Mouse (Mus musculus): Measurements from ENCODE around the gene Hspb11. TPM values are rescaled to one million over a fixed set of nuclear protein-coding genes. Genes with fewer than 3 reads are reported as not detected.

Hspb11 gene
- polyA plus RNA-seq, 1 experiment: 2.9 TPM

- WGBS: 26% methylated on average over 4 of the region's 4 CpGs
- DNase-seq (ENCODE audit: low read depth, low spot score): peak; percentile 97
Measured at GRCm38 (mm10) chr4:107302832-107303231, 49.4 kb downstream of the Hspb11 start.

GRCm38 (mm10) chr4:107303531-107303930 lies 50.1 kb downstream of the Hspb11 start:
- 43% methylated on average over 3 of the region's 3 CpGs for WGBS
- no peak for DNase-seq (ENCODE audit: low read depth, low spot score)

GRCm38 (mm10) chr4:107306966-107307365 lies 53.6 kb downstream of the Hspb11 start, which contains the start of gene Dio1:
Dio1 (minus strand) TSS chr4:107307169.
- no peak for DNase-seq (ENCODE audit: low read depth, low spot score)
- WGBS: 20% methylated on average over 6 of the region's 6 CpGs

GRCm38 (mm10) chr4:107313690-107314478 lies 60.5 kb downstream of the Hspb11 start, which contains the start of gene Yipf1:
Yipf1 (plus strand) TSS chr4:107314363.
- peak; percentile 85 for DNase-seq (ENCODE audit: low read depth, low spot score)
- under 1% methylated on average over 29 of the region's 29 CpGs for WGBS

DNA sequence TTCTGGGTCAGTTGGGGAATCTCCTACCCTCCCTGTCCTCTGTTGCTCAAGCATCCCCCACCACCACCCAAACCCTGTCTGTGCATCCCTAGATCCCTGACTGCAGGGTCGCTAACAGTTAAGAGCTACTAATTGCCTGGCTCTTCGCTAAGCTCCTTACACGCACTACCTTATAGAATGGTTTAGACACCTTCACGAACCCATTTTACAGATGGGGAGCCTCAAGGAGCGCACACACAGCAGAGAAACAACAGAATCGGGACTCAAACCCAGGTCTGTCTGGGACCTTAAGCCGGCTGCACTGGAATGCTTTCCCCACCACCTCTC lies 61.0 kb downstream of the Hspb11 start:
- DNase-seq (ENCODE audit: low read depth, low spot score): no peak
- 3% methylated on average over 7 of the region's 7 CpGs for WGBS

- 83% methylated on average over 8 of the region's 8 CpGs for WGBS
Measured at GRCm38 (mm10) chr4:107318646-107319045, 65.3 kb downstream of the Hspb11 start.

DNA sequence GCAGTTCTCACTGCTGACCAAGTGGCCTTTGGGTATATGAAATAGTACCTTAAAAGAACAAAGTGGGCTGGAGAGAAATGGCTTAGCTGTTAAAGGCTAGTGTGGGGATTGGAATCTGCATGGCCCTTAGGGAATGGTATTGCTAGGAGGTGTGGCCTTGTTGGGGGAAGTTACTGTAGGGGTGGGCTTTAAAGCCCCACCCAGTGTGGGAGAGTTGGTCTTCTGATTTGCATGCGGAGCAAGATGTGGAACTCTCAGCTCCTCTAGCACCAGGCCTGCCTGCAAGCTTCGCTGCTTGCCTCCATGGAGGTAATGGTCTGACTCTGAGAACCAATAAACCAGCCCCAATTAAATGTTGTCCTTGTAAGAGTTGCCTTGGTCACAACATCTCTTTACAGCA lies 67.6 kb downstream of the Hspb11 start:
- 52% methylated on average over 2 of the region's 2 CpGs for WGBS
- no peak for DNase-seq (ENCODE audit: low read depth, low spot score)

More at GRCm38 (mm10) chr4:107318646-107319045, 65.3 kb downstream of the Hspb11 start:
- DNase-seq (ENCODE audit: low read depth, low spot score): no peak

- 38% methylated on average over 2 of the region's 2 CpGs for WGBS
- no peak for DNase-seq (ENCODE audit: low read depth, low spot score)
Measured at GRCm38 (mm10) chr4:107323113-107323512, 69.7 kb downstream of the Hspb11 start.

DNA sequence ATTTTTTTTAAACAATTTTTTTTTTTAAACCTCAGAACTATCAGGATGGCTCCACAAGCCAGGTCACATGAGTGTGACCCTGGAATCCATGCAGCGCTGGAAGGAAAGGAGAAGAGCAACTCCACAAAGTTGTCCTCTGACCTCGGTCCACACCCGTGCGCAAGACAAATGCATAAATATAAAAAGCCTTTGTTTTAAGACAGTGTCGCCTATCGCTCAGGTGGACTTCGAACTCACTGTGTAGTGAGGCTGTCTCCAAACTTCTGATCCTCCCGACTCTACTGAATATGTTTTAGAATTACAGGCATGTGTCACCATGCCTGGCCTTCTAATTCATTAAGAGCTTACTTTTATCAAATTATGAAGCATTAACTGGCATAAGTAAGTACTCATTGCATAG lies 75.1 kb downstream of the Hspb11 start:
- DNase-seq (ENCODE audit: low read depth, low spot score): no peak
- 33% methylated on average over 8 of the region's 8 CpGs for WGBS

Other genes with a start within 250 kb of the Hspb11 start
- gene Mrpl37, start 186.7 kb upstream of the Hspb11 start, polyA plus RNA-seq (2012; rRNA removed): 86.1 and 89.4 TPM in 2 replicates
- gene Cyb5rl, start 186.6 kb upstream of the Hspb11 start, polyA plus RNA-seq (2012; rRNA removed): 5.0 and 7.5 TPM in 2 replicates
- not detected in 2 replicates for gene Cdcp2, start 156.7 kb upstream of the Hspb11 start, polyA plus RNA-seq (2012; rRNA removed)
- 334 and 356 TPM in 2 replicates for gene Tmem59, start 75.2 kb upstream of the Hspb11 start, polyA plus RNA-seq (2012; rRNA removed)
- gene Tceanc2, start 74.5 kb upstream of the Hspb11 start, polyA plus RNA-seq (2012; rRNA removed): 5.7 and 7.1 TPM in 2 replicates
- gene Ldlrad1, start 44.4 kb upstream of the Hspb11 start, polyA plus RNA-seq (2012; rRNA removed): 0.21 and 0.29 TPM in 2 replicates
- gene Lrrc42, start 61 bp upstream of the Hspb11 start, polyA plus RNA-seq (2012; rRNA removed): 18.3 and 24.7 TPM in 2 replicates
- 16.9 and 39.3 TPM in 2 replicates for gene Dio1, start 53.6 kb downstream of the Hspb11 start, polyA plus RNA-seq (2012; rRNA removed)
- 86.7 and 91.6 TPM in 2 replicates for gene Yipf1, start 60.8 kb downstream of the Hspb11 start, polyA plus RNA-seq (2012; rRNA removed)
- 15.7 and 16.6 TPM in 2 replicates for gene Ndc1, start 114.2 kb downstream of the Hspb11 start, polyA plus RNA-seq (2012; rRNA removed)
- gene Glis1, start 181.0 kb downstream of the Hspb11 start, polyA plus RNA-seq (2012; rRNA removed): 0.31 and 0.89 TPM in 2 replicates

Measured in large intestine, adult 2 months (tissue).